In genomic region chr6:85588164-85588563, GRCm38 (mm10) we compare ENCODE assay signal across 7 mouse cellular contexts. TPM values are rescaled to one million over a fixed set of nuclear protein-coding genes. Genes with fewer than 3 reads are reported as not detected.
DNase-seq lines count a peak whose midpoint lies in the region; ATAC-seq and TF ChIP-seq lines count a peak whose summit lies in the region.

No protein-coding gene starts in this region.

- peak overlapping the region; percentile 91 for H3K4me3 ChIP-seq in left cerebral cortex, adult 2 months
- H3K4me3 ChIP-seq in hindbrain, embryonic 12.5 days, result peak overlapping the region; percentile 88
- H3K4me3 ChIP-seq in midbrain, embryonic 16.5 days (ENCODE audit: low read depth, low read length), result peak overlapping the region; percentile 77

- H3K36me3 ChIP-seq in hindbrain, embryonic 12.5 days, result no peaks in the 10 kb centered on the region
- no peaks in the 10 kb centered on the region for H3K36me3 ChIP-seq in midbrain, embryonic 16.5 days (ENCODE audit: control insufficient read depth, insufficient read depth, low read length)

- TF ChIP-seq CTCF in left cerebral cortex, adult 2 months (IDR thresholded peaks at IDR 0.05), result no peak

- H3K9ac ChIP-seq in hindbrain, embryonic 12.5 days, result peak overlapping the region; percentile 90
- H3K9ac ChIP-seq in midbrain, embryonic 16.5 days (ENCODE audit: low read depth, low read length), result peak overlapping the region; percentile 88

- H3K27ac ChIP-seq in left cerebral cortex, adult 2 months, result peak overlapping the region; percentile 82
- peak overlapping the region; percentile 91 for H3K27ac ChIP-seq in hindbrain, embryonic 12.5 days
- peak overlapping the region; percentile 86 for H3K27ac ChIP-seq in midbrain, embryonic 16.5 days (ENCODE audit: low read length)

- DNase-seq in left cerebral cortex, adult 2 months (ENCODE audit: extremely low spot score in 1 of 2, low spot score in 2 of 2), result no peak
- no peak for DNase-seq in left cerebral cortex, adult 8-10 months (ENCODE audit: low spot score in 2 of 2)
- DNase-seq in c-Kit-positive CD71-negative TER-119-negative erythroid progenitor cells, embryonic 14.5 days (ENCODE audit: low read depth), result peak; percentile 5
- no peak for DNase-seq in spleen, postnatal 4 days (ENCODE audit: low spot score in 2 of 2)
- no peak for DNase-seq in spleen, adult 12 weeks (ENCODE audit: low spot score)

- WGBS in hindbrain, embryonic 12.5 days, result under 1% methylated on average over 10 of the region's 10 CpGs
- under 1% methylated on average over 10 of the region's 10 CpGs for WGBS in midbrain, embryonic 16.5 days

- peaks cover 22% of the 10 kb centered on the region for H3K4me1 ChIP-seq in hindbrain, embryonic 12.5 days
- H3K4me1 ChIP-seq in midbrain, embryonic 16.5 days (ENCODE audit: control insufficient read depth, insufficient read depth, low read length), result peaks cover 22% of the 10 kb centered on the region

- ATAC-seq in hindbrain, embryonic 12.5 days (ENCODE audit: low FRiP score), result no peak
- 0 out of 2 replicates have a peak, but pooled peaks have one; percentile 11 for ATAC-seq in midbrain, embryonic 16.5 days

- no peaks in the 10 kb centered on the region for H3K27me3 ChIP-seq in hindbrain, embryonic 12.5 days
- no peaks in the 10 kb centered on the region for H3K27me3 ChIP-seq in midbrain, embryonic 16.5 days (ENCODE audit: control insufficient read depth, insufficient read depth, low read depth, low read length)

- no peaks in the 10 kb centered on the region for H3K9me3 ChIP-seq in hindbrain, embryonic 12.5 days (replicated peaks)
- H3K9me3 ChIP-seq in midbrain, embryonic 16.5 days (replicated peaks; ENCODE audit: control insufficient read depth, low read length, poor library complexity, severe bottlenecking), result no peaks in the 10 kb centered on the region

- intact Hi-C loops in left cerebral cortex, adult 2 months (cut with DNase I), result loop anchor here (5.0 to 10.0 kb wide), 3 partner anchors 76 to 317 kb away; partner anchors contain the start of genes Cct7, Egr4, Nat8f4 and Pradc1

- H3K4me2 ChIP-seq in hindbrain, embryonic 12.5 days (replicated peaks), result peak overlapping the region; percentile 71
- H3K4me2 ChIP-seq in midbrain, embryonic 16.5 days (ENCODE audit: low read length), result peak overlapping the region; percentile 54

RNA-seq across cellular contexts. Expression of gene Alms1, which starts 0.8 kb away (rescaled TPM):
- 10 to 100 TPM in 1 of 2 experiments, 1 to 10 TPM in 1; 9.5 to 10.4 TPM for total RNA-seq in left cerebral cortex, adult 2 months (2021)
- 10 to 100 TPM in 2 of 4 experiments, 1 to 10 TPM in 2; 8.2 to 10.8 (median 9.9) TPM for total RNA-seq in left cerebral cortex, adult 8-10 months (2022)
- 8.0 and 8.4 TPM in 2 replicates for polyA plus RNA-seq in hindbrain, embryonic 12.5 days (2016; fragmentation: Nextera tagmentation; extraction: Ambion mirVana)
- polyA plus RNA-seq in midbrain, embryonic 16.5 days (2015; fragmentation: Nextera tagmentation; extraction: Ambion mirVana), result 4.5 and 5.0 TPM in 2 replicates
